Mouse (Mus musculus) cerebellum, adult 8-10 months (tissue): ENCODE results near the gene Olfr288.

ENCODE experiments used
- DNase-seq: peaks from one replicate; pipeline ENCODE4 v3.0.0; 2022

Olfr288 gene

GRCm38 (mm10) chr15:98165525-98165924 is 29.8 kb downstream of the Olfr288 start, which contains the start of gene Asb8:
TSS of gene Asb8 (minus strand) at chr15:98165625.
- DNase-seq, result no peak

GRCm38 (mm10) chr15:98162561-98162960 is 32.8 kb downstream of the Olfr288 start:
- DNase-seq, result no peak

- no peak for DNase-seq
These were observed 34.1 kb downstream of the Olfr288 start for GRCm38 (mm10) chr15:98161026-98161805.

DNA sequence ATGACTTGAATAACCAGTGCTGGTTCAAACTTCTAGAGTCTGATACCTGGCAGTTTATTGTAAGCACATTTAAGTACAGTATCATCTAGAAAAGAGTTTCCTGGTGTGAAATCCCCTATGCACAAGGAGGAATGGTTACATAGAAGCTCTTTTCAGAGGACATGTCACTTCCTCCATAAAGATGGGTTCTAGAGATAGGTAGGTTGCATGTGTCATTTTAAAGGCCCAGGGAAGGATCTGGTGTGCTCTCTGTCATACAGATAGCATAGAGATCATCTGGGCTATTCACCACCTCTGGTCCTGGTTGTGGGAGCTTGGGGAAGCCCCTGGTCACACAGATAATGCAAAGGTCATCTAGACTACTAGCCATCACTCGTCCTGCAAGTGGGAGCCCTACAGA is 38.1 kb downstream of the Olfr288 start:
- DNase-seq, result no peak

DNA sequence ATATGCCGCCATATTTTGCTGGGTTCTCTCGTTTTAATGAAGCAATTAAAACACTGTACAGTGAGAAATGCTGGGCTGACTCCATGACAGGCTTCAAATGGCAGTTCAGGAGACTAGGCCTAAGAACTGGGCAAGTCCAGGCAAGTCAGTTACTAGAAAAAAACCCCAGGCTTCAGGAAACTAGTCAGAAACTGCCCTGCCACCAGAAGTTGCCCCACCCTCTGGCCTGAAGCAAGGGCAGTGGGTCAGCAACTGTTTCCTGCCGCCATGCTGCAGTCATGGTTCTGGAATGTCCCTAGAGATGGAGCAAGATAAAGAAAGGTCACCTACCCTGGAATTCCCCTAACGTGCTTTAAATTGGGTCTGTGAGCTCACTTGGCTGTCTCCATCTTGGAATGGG is 39.4 kb downstream of the Olfr288 start:
- no peak for DNase-seq

DNA sequence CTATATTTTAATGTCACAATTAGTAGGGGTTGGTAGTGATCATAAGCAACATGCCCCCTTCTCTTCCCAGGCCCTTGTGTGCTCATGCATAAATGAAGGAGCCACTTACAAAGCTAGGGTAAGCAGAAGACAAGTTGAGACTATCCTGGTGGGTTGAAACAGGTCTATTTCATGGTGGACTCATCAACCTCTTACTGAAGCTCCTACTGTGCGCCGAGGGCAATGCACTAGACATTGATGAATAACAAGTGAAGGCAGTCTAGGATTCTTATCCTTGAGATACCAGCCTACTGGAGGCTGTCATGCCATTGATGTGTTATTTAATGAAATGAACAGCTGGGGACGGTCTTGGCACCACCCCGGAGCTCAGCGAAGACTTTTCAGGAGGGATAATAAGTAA is 40.1 kb downstream of the Olfr288 start:
- no peak for DNase-seq

DNA sequence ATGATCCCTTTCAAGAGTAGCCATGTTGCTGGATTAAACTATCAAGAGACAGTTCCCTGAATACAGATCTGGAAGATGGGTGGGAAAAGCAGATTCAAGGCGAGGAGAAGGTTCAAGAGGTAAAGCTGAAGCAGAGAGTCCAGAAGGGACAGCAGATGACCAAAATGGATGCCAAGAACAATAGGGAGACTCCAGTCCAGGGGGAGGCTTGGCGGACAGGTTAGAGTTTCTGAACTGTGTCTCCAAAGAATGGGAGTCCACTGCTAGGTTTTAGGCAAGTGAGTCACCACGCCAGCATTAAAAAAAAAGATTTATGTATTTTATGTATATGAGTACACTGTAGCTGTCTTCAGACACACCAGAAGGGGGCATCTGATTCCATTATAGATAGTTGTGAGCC is 40.7 kb downstream of the Olfr288 start:
- no peak for DNase-seq

DNA sequence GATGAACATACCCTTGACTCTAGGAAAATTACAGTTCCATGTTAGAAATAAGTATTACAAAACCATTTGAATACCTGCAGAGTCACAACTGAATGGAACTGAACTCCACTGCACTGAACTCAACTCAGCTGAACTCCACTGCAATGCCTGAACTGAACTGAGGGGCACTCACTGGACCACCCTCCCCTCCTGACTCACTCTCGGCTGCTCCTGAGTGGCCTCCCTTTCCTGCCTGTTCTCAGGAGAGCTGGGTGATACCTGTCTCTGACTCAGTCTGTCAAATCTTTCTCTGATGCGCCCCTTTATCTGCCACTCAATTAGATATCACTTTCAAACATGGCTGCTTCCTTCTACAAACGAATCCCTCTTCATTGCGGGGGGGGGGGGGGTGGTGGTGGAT is 41.2 kb downstream of the Olfr288 start:
- DNase-seq, result no peak

DNA sequence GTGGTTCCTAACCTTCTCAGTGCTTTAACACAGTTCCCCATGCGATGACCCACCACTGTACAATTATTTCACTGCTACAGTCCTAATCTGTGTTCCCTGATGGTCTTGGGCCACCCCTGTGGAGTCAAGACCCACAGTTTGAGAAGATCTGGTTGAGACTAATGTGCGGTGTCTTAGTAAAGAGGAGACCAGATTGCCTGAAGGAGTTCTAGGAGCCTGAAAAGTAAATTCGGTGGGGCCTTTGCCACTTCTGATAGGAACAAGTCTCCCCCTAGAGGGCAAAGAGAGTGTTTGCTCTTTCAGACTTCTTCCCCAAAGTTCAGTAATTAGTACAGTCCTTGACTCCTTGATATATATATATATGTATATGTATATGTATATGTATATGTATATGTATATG is 41.7 kb downstream of the Olfr288 start:
- no peak for DNase-seq

DNA sequence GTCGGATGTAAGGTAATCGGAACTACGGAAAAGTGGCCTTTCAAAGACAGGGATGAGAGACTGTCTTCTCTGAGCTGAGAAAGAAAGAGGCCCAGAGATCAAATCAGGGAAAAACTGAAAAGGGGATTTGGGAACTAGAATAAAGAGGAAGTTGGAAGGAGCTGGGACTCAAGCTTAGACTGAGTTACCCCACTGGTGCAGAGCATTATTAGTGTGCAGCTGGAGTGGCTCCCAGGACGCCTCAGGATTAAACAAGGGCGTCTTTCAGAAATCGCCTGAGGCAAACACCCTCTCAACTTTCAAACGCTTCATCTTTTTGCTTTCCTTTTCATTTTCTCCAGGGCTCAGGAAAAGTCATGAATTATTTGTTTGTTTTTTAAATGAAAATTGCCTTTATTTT is 42.4 kb downstream of the Olfr288 start:
- no peak for DNase-seq

- DNase-seq, result no peak
These were observed 46.2 kb downstream of the Olfr288 start for GRCm38 (mm10) chr15:98149166-98149602.

- DNase-seq, result peak; percentile 64
These were observed 47.0 kb downstream of the Olfr288 start for GRCm38 (mm10) chr15:98148356-98148755.

- DNase-seq, result peak; percentile 91
These were observed 49.7 kb downstream of the Olfr288 start for GRCm38 (mm10) chr15:98145559-98146181.

- peak; percentile 38 for DNase-seq
These were observed 50.4 kb downstream of the Olfr288 start for GRCm38 (mm10) chr15:98144861-98145507.

GRCm38 (mm10) chr15:98142515-98142914 is 52.8 kb downstream of the Olfr288 start:
- DNase-seq, result no peak

GRCm38 (mm10) chr15:98140809-98141208 is 54.5 kb downstream of the Olfr288 start:
- DNase-seq, result no peak

DNA sequence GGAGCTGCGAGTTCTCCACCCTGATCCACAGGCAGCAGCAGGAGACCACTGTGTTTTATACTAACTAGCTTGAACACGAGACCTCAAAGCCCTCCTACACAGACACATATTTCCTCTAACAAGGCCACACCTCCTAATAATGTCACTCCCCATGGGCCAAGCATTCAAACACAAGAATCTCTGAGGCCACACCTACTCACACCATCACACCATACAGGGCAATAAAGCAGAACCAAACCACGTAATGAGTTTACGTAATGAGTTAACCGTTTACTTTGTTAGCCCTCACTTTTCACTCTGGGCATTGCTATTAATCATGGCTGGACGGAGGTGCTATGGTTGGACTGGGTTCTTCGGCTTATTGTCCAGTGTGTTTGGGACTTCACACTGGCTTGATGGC is 55.6 kb downstream of the Olfr288 start:
- no peak for DNase-seq

DNA sequence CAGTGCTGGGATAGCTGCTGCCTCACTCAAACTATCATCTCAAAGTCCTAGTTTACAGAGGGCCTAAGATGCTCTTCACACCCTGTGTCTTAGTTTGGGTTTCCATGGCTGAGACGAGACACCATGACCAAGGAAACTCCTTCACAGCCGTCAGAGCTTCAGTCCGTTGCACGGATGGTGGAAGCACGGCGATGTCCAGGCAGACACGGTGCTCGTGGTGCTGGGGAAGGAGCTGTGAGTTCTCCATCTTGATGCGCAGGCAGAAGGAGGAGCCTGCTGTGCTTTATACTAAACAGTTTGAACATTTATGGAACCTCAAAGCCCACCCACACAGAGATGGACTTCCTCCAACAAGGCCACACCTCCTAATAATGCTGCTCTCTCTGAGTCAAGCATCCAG is 58.5 kb downstream of the Olfr288 start:
- no peak for DNase-seq
